Mouse (Mus musculus): ENCODE data around the gene Rfx6. TPM values are rescaled to one million over a fixed set of nuclear protein-coding genes. Genes with fewer than 3 reads are reported as not detected.

The Rfx6 gene
- polyA plus RNA-seq, 1 experiment from 2014 or later = not detected

- Histone ChIP-seq H3K4me2 (no peak overlapping the region), H3K9me3 (no peaks in the 10 kb centered on the region), H3K4me1 (no peaks in the 10 kb centered on the region), H3K27me3 (no peaks in the 10 kb centered on the region), H3K4me3 (replicated peaks) (no peak overlapping the region), H3K9ac (no peak overlapping the region), H3K27ac (no peak overlapping the region), H3K36me3 (replicated peaks) (no peaks in the 10 kb centered on the region)
- 75% methylated on average over 7 of the region's 7 CpGs for WGBS
- ATAC-seq (ENCODE audit: low FRiP score) = no peak
Measured at GRCm38 (mm10) chr10:51769252-51769651, 91.7 kb downstream of the Rfx6 start.

GRCm38 (mm10) chr10:51779648-51780047 is 102.1 kb downstream of the Rfx6 start:
- ATAC-seq (ENCODE audit: low FRiP score) = no peak; the same call in 1 of the 2 replicates
- Histone ChIP-seq H3K9ac (no peak overlapping the region), H3K9me3 (no peaks in the 10 kb centered on the region), H3K4me3 (replicated peaks) (no peak overlapping the region), H3K27ac (no peak overlapping the region), H3K36me3 (replicated peaks) (no peaks in the 10 kb centered on the region), H3K27me3 (no peaks in the 10 kb centered on the region), H3K4me1 (no peaks in the 10 kb centered on the region), H3K4me2 (no peak overlapping the region)
- 86% methylated on average over 2 of the region's 2 CpGs for WGBS

Other genes with a start within 250 kb of the Rfx6 start
- gene Gm49339, start 197.1 kb upstream of the Rfx6 start, polyA plus RNA-seq (2016; fragmentation: Nextera tagmentation; extraction: Ambion mirVana) = 0.11 TPM in 1 of 2 replicates, not detected in the other
- not detected in 2 replicates for gene Lilr4b, start 197.1 kb upstream of the Rfx6 start, polyA plus RNA-seq (2016; fragmentation: Nextera tagmentation; extraction: Ambion mirVana)
- gene Lilrb4a, start 186.8 kb upstream of the Rfx6 start, polyA plus RNA-seq (2016; fragmentation: Nextera tagmentation; extraction: Ambion mirVana) = 0.44 and 0.68 TPM in 2 replicates
- gene Fam162b, start 87.2 kb upstream of the Rfx6 start, polyA plus RNA-seq (2016; fragmentation: Nextera tagmentation; extraction: Ambion mirVana) = 1.3 and 3.7 TPM in 2 replicates
- not detected in 2 replicates for gene Gprc6a, start 46.3 kb upstream of the Rfx6 start, polyA plus RNA-seq (2016; fragmentation: Nextera tagmentation; extraction: Ambion mirVana)

All from forebrain, embryonic 12.5 days (tissue).